ENCODE assay signal across 8 mouse cellular contexts in the genomic region with DNA sequence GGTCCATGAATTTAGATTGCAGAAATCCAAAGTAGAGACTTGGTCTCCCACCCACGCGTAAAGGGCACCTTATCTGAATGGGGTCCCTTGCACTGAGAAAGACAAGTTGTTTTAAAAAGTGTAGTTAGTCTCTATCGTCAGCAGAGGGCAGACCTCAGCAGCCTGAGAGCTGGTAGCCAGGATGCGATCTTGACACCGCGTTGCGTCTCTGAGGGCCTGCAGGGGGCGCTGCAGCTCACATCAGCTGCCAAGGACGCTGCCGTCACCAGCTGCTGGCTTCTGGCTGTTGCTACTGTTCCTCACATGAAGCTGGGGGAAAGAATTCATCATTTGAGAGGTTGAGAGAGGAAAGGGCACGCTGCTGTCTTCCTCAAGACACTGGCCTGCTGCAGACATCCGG. TPM values are rescaled to one million over a fixed set of nuclear protein-coding genes. Genes with fewer than 3 reads are reported as not detected.
DNase-seq lines count a peak whose midpoint lies in the region; ATAC-seq and TF ChIP-seq lines count a peak whose summit lies in the region.

No protein-coding gene starts in this region.

- intact Hi-C loops in left cerebral cortex, postnatal 25 days (cut with DNase I) = loop anchor here (2.0 to 5.0 kb wide), 4 partner anchors 116 to 446 kb away; no protein-coding TSS in a partner anchor

- H3K9ac ChIP-seq in neural tube, embryonic 15.5 days (replicated peaks) = no peak overlapping the region
- no peak overlapping the region for H3K9ac ChIP-seq in intestine, postnatal 0 days (ENCODE audit: low read depth, low read length)
- no peak overlapping the region for H3K9ac ChIP-seq in midbrain, embryonic 13.5 days (replicated peaks)

- no peaks in the 10 kb centered on the region for H3K36me3 ChIP-seq in neural tube, embryonic 15.5 days
- no peaks in the 10 kb centered on the region for H3K36me3 ChIP-seq in intestine, postnatal 0 days (ENCODE audit: control insufficient read depth, insufficient read depth)
- no peaks in the 10 kb centered on the region for H3K36me3 ChIP-seq in midbrain, embryonic 13.5 days

- WGBS in neural tube, embryonic 15.5 days = 15% methylated on average over 12 of the region's 12 CpGs
- WGBS in intestine, postnatal 0 days = 10% methylated on average over 12 of the region's 12 CpGs
- 15% methylated on average over 12 of the region's 12 CpGs for whole genome bisulfite sequencing in midbrain, embryonic 13.5 days

- 0 out of 2 replicates have a peak, but pooled peaks cover 4% of the 10 kb centered on the region for H3K27me3 ChIP-seq in neural tube, embryonic 15.5 days (replicated peaks)
- no peaks in the 10 kb centered on the region for H3K27me3 ChIP-seq in intestine, postnatal 0 days (replicated peaks; ENCODE audit: control insufficient read depth, insufficient read depth, low read length)
- 0 out of 2 replicates have a peak, but pooled peaks cover 2% of the 10 kb centered on the region for H3K27me3 ChIP-seq in midbrain, embryonic 13.5 days

- H3K9me3 ChIP-seq in neural tube, embryonic 15.5 days (replicated peaks) = no peaks in the 10 kb centered on the region
- H3K9me3 ChIP-seq in intestine, postnatal 0 days (ENCODE audit: control insufficient read depth) = no peaks in the 10 kb centered on the region
- no peaks in the 10 kb centered on the region for H3K9me3 ChIP-seq in midbrain, embryonic 13.5 days

- peak; percentile 100 for TF ChIP-seq CTCF in intestine, postnatal 0 days (IDR thresholded peaks at IDR 0.05; ENCODE audit: low read depth)

- H3K4me1 ChIP-seq in neural tube, embryonic 15.5 days = no peaks in the 10 kb centered on the region
- H3K4me1 ChIP-seq in intestine, postnatal 0 days (replicated peaks; ENCODE audit: control insufficient read depth, insufficient read depth, low read length) = no peaks in the 10 kb centered on the region
- no peaks in the 10 kb centered on the region for H3K4me1 ChIP-seq in midbrain, embryonic 13.5 days (replicated peaks)

- no peak; the same call in 1 of the 2 replicates for ATAC-seq in neural tube, embryonic 15.5 days (ENCODE audit: low FRiP score)
- peak; percentile 45; the same call in 1 of the 2 replicates for ATAC-seq in intestine, postnatal 0 days
- peak; percentile 58 for ATAC-seq in midbrain, embryonic 13.5 days

- no peak overlapping the region for H3K4me2 ChIP-seq in neural tube, embryonic 15.5 days
- H3K4me2 ChIP-seq in intestine, postnatal 0 days (replicated peaks; ENCODE audit: low read depth) = peak overlapping the region; percentile 41
- H3K4me2 ChIP-seq in midbrain, embryonic 13.5 days (replicated peaks) = no peak overlapping the region

- H3K27ac ChIP-seq in neural tube, embryonic 15.5 days (replicated peaks) = no peak overlapping the region
- no peak overlapping the region for H3K27ac ChIP-seq in intestine, postnatal 0 days (ENCODE audit: low read depth, low read length)
- no peak overlapping the region for H3K27ac ChIP-seq in midbrain, embryonic 13.5 days

- peak; percentile 88 for DNase-seq in neural tube, embryonic 10.5 days (ENCODE audit: extremely low spot score, low spot score)
- DNase-seq in embryo, embryonic 11 days = peak; percentile 94
- peak; percentile 98 for DNase-seq in heart, adult 11 months
- peak; percentile 92 to 93 for DNase-seq in left cerebral cortex, postnatal 25 days (ENCODE audit: low spot score in 2 of 2)
- peak; percentile 66 for DNase-seq in spleen, adult 12 weeks (ENCODE audit: low spot score)

- no peak overlapping the region for H3K4me3 ChIP-seq in neural tube, embryonic 15.5 days (replicated peaks)
- no peak overlapping the region for H3K4me3 ChIP-seq in intestine, postnatal 0 days (ENCODE audit: low read depth, low read length)
- H3K4me3 ChIP-seq in midbrain, embryonic 13.5 days (replicated peaks) = no peak overlapping the region

RNA-seq across cellular contexts. Expression of gene Dtnbp1, which starts 28.9 kb away (rescaled TPM):
- polyA plus RNA-seq in neural tube, embryonic 15.5 days (2015; fragmentation: Nextera tagmentation; extraction: Ambion mirVana) = 136 and 139 TPM in 2 replicates
- polyA plus RNA-seq in intestine, postnatal 0 days (2015; fragmentation: Nextera tagmentation; extraction: Ambion mirVana) = 65.2 and 69.7 TPM in 2 replicates
- 10 to 100 TPM; 82.4 to 89.3 TPM for total RNA-seq in left cerebral cortex, postnatal 25 days (2021)
- polyA plus RNA-seq in midbrain, embryonic 13.5 days (2015; fragmentation: Nextera tagmentation; extraction: Ambion mirVana) = 106 and 109 TPM in 2 replicates

RNA-seq across cellular contexts. Expression of gene Gm9817, which starts 47.7 kb away (rescaled TPM):
- polyA plus RNA-seq in neural tube, embryonic 15.5 days (2015; fragmentation: Nextera tagmentation; extraction: Ambion mirVana) = not detected in 2 replicates
- 0.23 and 0.27 TPM in 2 replicates for polyA plus RNA-seq in intestine, postnatal 0 days (2015; fragmentation: Nextera tagmentation; extraction: Ambion mirVana)
- not detected for total RNA-seq in left cerebral cortex, postnatal 25 days (2021)
- not detected in 2 replicates for polyA plus RNA-seq in midbrain, embryonic 13.5 days (2015; fragmentation: Nextera tagmentation; extraction: Ambion mirVana)
